Mouse (Mus musculus): ENCODE data around the gene Arrdc5.

DNA sequence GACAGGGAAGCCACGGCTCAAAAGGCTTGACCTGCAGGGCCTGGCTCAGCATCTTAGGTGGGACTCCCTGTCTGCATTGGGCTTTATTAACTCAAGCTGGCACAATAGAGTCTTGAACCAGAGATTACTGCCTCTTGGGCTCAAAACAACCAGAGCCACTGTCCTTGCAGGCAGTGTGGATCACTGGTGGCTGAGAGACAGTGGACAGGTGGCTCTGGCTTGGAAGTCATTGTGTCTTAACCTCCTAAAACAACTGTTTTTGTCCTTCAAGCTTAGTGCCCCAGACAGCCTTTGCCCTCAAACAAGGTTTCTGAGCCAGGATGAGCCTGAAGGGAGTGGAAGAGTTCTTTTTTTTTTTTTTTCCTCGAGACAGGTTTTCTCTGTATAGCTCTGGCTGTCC lies 45.3 kb upstream of the Arrdc5 start:
- TF ChIP-seq CTCF (IDR thresholded peaks at IDR 0.05; ENCODE audit: control insufficient read depth, insufficient read depth, insufficient read length): no peak
- TF ChIP-seq USF1 (IDR thresholded peaks at IDR 0.05; ENCODE audit: low read depth): no peak
- TF ChIP-seq MYOG (IDR thresholded peaks at IDR 0.05; ENCODE audit: control insufficient read depth, extremely low read depth, insufficient read length): no peak
- TF ChIP-seq FOSL1 (IDR thresholded peaks at IDR 0.05; ENCODE audit: insufficient read depth, low read length, poor library complexity, severe bottlenecking): no peak
- no peak for TF ChIP-seq MAX (IDR thresholded peaks at IDR 0.05)
- no peak for TF ChIP-seq MYOD1 (IDR thresholded peaks at IDR 0.05; ENCODE audit: control insufficient read depth, insufficient read length, low read depth)
- TF ChIP-seq CEBPB (IDR thresholded peaks at IDR 0.05; ENCODE audit: low read depth): no peak
